Mouse (Mus musculus) lung, adult 2 months (tissue): ENCODE measurements around the gene Sfxn2.

Experiments
- CTCF ChIP-seq: fragments of 200-500 bp; IDR thresholded peaks from 2 replicates; pipeline ENCODE4 v1.5.1; 2011; ENCODE audit warnings: mild to moderate bottlenecking, low read length, control low read depth; ENCODE audit not compliant: insufficient read depth
- POLR2A ChIP-seq: fragments of 200-500 bp; IDR thresholded peaks from 2 replicates; pipeline ENCODE4 v1.6.1; 2011; ENCODE audit warnings: low read depth, mild to moderate bottlenecking, control low read depth, low read length, borderline replicate concordance; ENCODE audit errors: extremely low read depth

DNA sequence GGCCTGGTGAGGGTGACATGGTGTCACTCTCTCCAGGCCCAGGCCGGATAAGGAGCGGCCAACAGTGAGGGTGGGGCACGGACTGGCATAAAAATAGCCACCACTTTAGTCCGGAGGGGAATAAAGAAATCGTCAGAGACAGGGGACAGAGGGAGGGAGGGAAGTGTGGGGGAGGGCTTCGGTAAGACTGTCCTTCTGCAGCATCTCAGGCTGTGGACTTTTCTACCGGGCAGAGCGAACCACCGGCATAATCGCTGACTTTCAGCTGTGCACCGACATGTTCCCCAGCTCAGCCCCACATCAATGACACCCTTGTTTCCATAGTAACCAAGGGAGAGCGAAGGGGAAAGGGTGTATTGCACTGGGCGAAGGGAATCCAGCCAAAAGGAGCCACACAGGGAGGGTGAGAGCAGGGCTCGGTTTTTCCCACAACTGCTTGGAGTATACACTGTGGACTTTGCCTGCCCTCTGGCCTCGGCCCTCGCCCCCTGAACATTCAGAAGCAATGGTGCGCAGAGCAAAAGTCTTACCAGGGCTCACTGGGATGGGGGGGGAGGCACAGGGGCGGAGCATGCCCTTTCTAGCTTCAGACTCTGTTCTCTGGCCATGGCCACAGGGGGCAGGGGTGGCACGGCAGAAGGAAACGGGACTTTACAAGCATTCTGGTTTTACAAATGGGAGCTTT is 44.5 kb upstream of the Sfxn2 start:
- TF ChIP-seq CTCF, result 0 out of 2 replicates have a peak, but pooled peaks have one; percentile 23
- TF ChIP-seq POLR2A, result peak; percentile 15; the same call in 1 of the 2 replicates
